Mouse (Mus musculus) E14TG2a.4 (cell line): Measurements from ENCODE around the gene Dus2.
A peak's percentile ranks its signal among the peaks of the same experiment; 100 is the strongest.
"Not testable (repeated sequence)": the region's sequence is repeated elsewhere in the genome, so short reads cannot be mapped to it uniquely, and the experiment has no call there.

Experiments used
- H3K27me3 ChIP-seq: 2 replicates; pipeline ENCODE4 v1.6.1; 2014; ENCODE audit warnings: low read length, control low read depth; ENCODE audit not compliant: insufficient read depth
- H3K36me3 ChIP-seq: 2 replicates; pipeline ENCODE4 v1.6.1; 2014; ENCODE audit warnings: low read length, control low read depth; ENCODE audit not compliant: insufficient read depth
- H3K4me1 ChIP-seq: replicated peaks from 2 replicates; pipeline ENCODE4 v1.6.1; 2014; ENCODE audit warnings: low read depth, low read length, control low read depth
- H3K4me3 ChIP-seq: replicated peaks from 2 replicates; pipeline ENCODE4 v1.5.1; 2014; ENCODE audit warnings: mild to moderate bottlenecking, low read length
- H3K9me3 ChIP-seq: 2 replicates; pipeline ENCODE4 v1.6.1; 2014; ENCODE audit warnings: low read length, control low read depth
- CTCF ChIP-seq: conservative IDR thresholded peaks from 2 replicates; pipeline ENCODE4 v1.5.1; 2014; ENCODE audit warnings: low read length
- NANOG ChIP-seq: IDR thresholded peaks from 2 replicates; pipeline ENCODE4 v1.6.1; 2014; ENCODE audit warnings: borderline replicate concordance, low read length, mixed read lengths
- POU5F1 ChIP-seq: IDR thresholded peaks from 2 replicates; pipeline ENCODE4 v1.6.1; 2014; ENCODE audit warnings: low read length, borderline replicate concordance

Gene Dus2

GRCm38 (mm10) chr8:105996359-105996758 is 5.2 kb downstream of the Dus2 start:
- peak overlapping the region; percentile 17; the same call in 1 of the 2 replicates for H3K4me3 ChIP-seq
- no peak for TF ChIP-seq NANOG
- no peak for TF ChIP-seq CTCF
- no peak for TF ChIP-seq POU5F1

GRCm38 (mm10) chr8:105998971-105999370 is 7.8 kb downstream of the Dus2 start:
- peaks cover 18% of the 10 kb centered on the region for H3K27me3 ChIP-seq

More at GRCm38 (mm10) chr8:105996359-105996758, 5.2 kb downstream of the Dus2 start:
- Histone ChIP-seq H3K36me3 (no peaks in the 10 kb centered on the region), H3K4me1 (peaks cover 12% of the 10 kb centered on the region; the same call in 1 of the 2 replicates), H3K9me3 (no peaks in the 10 kb centered on the region), H3K27me3 (peaks cover 12% of the 10 kb centered on the region)

GRCm38 (mm10) chr8:106001908-106002307 is 10.8 kb downstream of the Dus2 start:
- Histone ChIP-seq H3K4me1 (no peaks in the 10 kb centered on the region), H3K27me3 (peaks cover 8% of the 10 kb centered on the region), H3K9me3 (no peaks in the 10 kb centered on the region), H3K4me3 (no peak overlapping the region), H3K36me3 (no peaks in the 10 kb centered on the region)
- TF ChIP-seq CTCF = no peak
- TF ChIP-seq NANOG = no peak
- no peak for TF ChIP-seq POU5F1

More at GRCm38 (mm10) chr8:105998971-105999370, 7.8 kb downstream of the Dus2 start:
- Histone ChIP-seq H3K36me3 (no peaks in the 10 kb centered on the region), H3K4me1 (peaks cover 9% of the 10 kb centered on the region; the same call in 1 of the 2 replicates), H3K9me3 (no peaks in the 10 kb centered on the region), H3K4me3 (no peak overlapping the region)
- TF ChIP-seq POU5F1 (no peak), CTCF (no peak), NANOG (no peak)

- Histone ChIP-seq H3K9me3 (no peaks in the 10 kb centered on the region), H3K4me1 (peaks cover 2% of the 10 kb centered on the region), H3K36me3 (peaks cover 12% of the 10 kb centered on the region), H3K27me3 (peaks cover 8% of the 10 kb centered on the region), H3K4me3 (no peak overlapping the region)
- TF ChIP-seq POU5F1 (no peak), NANOG (no peak), CTCF (no peak)
Measured at GRCm38 (mm10) chr8:106004538-106005207, 13.5 kb downstream of the Dus2 start.

GRCm38 (mm10) chr8:106005875-106006274 is 14.7 kb downstream of the Dus2 start, which contains the start of gene Dpep2nb:
TSS of gene Dpep2nb (minus strand) at chr8:106005975.
- Histone ChIP-seq H3K9me3 (no peaks in the 10 kb centered on the region), H3K4me3 (no peak within 1 kb of the TSS), H3K27me3 (peaks cover 8% of the 10 kb centered on the region), H3K4me1 (peaks cover 13% of the 10 kb centered on the region), H3K36me3 (peaks cover 19% of the 10 kb centered on the region)
- TF ChIP-seq POU5F1 (no peak), NANOG (no peak), CTCF (no peak)

GRCm38 (mm10) chr8:106006413-106006812 is 15.3 kb downstream of the Dus2 start:
- Histone ChIP-seq H3K4me3 (no peak overlapping the region), H3K36me3 (peaks cover 19% of the 10 kb centered on the region), H3K27me3 (peaks cover 6% of the 10 kb centered on the region; the same call in 1 of the 2 replicates), H3K4me1 (peaks cover 13% of the 10 kb centered on the region), H3K9me3 (no peaks in the 10 kb centered on the region)
- TF ChIP-seq NANOG = no peak
- TF ChIP-seq CTCF = peak; percentile 32; the same call in 1 of the 2 replicates
- TF ChIP-seq POU5F1 = no peak

GRCm38 (mm10) chr8:106007135-106007534 is 16.0 kb downstream of the Dus2 start:
- Histone ChIP-seq H3K36me3 (peaks cover 19% of the 10 kb centered on the region), H3K4me3 (no peak overlapping the region), H3K4me1 (peaks cover 17% of the 10 kb centered on the region), H3K9me3 (no peaks in the 10 kb centered on the region), H3K27me3 (no peaks in the 10 kb centered on the region)
- no peak for TF ChIP-seq CTCF
- no peak for TF ChIP-seq POU5F1
- TF ChIP-seq NANOG = no peak

GRCm38 (mm10) chr8:106007891-106008290 is 16.8 kb downstream of the Dus2 start:
- not testable (repeated sequence) for H3K27me3 ChIP-seq, H3K4me3 ChIP-seq, H3K9me3 ChIP-seq
- peaks cover 19% of the 10 kb centered on the region for H3K36me3 ChIP-seq
- peak; percentile 30 for TF ChIP-seq CTCF
- H3K4me1 ChIP-seq = peaks cover 18% of the 10 kb centered on the region
